ENCODE assay signal across 8 mouse cellular contexts in the genomic region with DNA sequence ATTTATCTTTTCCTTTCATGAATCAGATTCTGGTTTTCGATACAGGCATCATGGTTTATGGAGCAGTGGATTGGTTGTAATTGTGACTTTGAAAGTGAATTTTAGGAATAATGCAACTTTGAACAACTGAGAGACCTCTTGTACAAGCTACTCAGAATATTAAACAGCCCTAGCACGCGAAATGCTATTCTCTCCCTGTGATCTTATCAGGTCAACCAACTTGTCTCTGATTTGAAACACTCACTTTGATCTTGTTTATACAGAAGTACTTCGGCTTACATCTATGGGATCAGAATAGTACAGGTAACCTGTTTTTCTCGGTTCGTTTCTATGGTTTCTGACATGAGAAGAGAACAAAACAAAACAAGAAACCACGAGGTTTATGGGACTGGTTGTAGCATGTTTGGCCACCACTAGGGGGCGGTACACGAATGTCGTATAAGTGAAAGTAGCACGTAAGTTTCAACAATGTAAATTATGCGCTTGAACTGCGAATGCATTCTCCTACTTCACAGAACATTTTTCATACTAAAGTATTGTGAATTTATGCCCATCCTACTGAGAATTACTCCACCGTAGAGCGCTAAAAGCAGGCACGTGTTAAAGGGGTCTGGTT.
DNase-seq lines count a peak whose midpoint lies in the region; ATAC-seq lines count a peak whose summit lies in the region.

No protein-coding gene starts in this region.

- H3K27me3 ChIP-seq in hindbrain, embryonic 16.5 days (replicated peaks; ENCODE audit: control insufficient read depth, insufficient read depth, low read length): no peaks in the 10 kb centered on the region

- 17% methylated on average over 16 of the region's 16 CpGs for WGBS in hindbrain, embryonic 16.5 days

- ATAC-seq in frontal cortex, adult (ENCODE audit: low TSS enrichment): peak; percentile 86
- ATAC-seq in hindbrain, embryonic 16.5 days: peak; percentile 88

- no peak overlapping the region for H3K4me3 ChIP-seq in hindbrain, embryonic 16.5 days (ENCODE audit: low read length)

- no peaks in the 10 kb centered on the region for H3K4me1 ChIP-seq in hindbrain, embryonic 16.5 days (ENCODE audit: control insufficient read depth, insufficient read depth, low read depth, low read length)

- DNase-seq in NIH3T3 (ENCODE audit: low read depth): peak; percentile 85
- DNase-seq in cerebellum, adult 8-10 months: peak; percentile 60
- DNase-seq in layer of hippocampus, postnatal 36 days: peak; percentile 30 to 34
- DNase-seq in lung, postnatal 36 days: peak; percentile 80
- DNase-seq in retina, postnatal 1 day: peak; percentile 88
- DNase-seq in urinary bladder, postnatal 10 days (ENCODE audit: low spot score): peak; percentile 24

- H3K9ac ChIP-seq in hindbrain, embryonic 16.5 days (ENCODE audit: low read depth, low read length): no peak overlapping the region

- no peaks in the 10 kb centered on the region for H3K9me3 ChIP-seq in hindbrain, embryonic 16.5 days (ENCODE audit: control insufficient read depth, low read length)

- H3K4me2 ChIP-seq in hindbrain, embryonic 16.5 days (ENCODE audit: low read length): peak overlapping the region; percentile 46; the same call in 1 of the 2 replicates

- H3K36me3 ChIP-seq in hindbrain, embryonic 16.5 days (ENCODE audit: control insufficient read depth, insufficient read depth, low read length): no peaks in the 10 kb centered on the region

- H3K27ac ChIP-seq in hindbrain, embryonic 16.5 days (ENCODE audit: low read depth, low read length): no peak overlapping the region

Comparison
In these comparisons a context has a peak if more than half of its experiments do, and no peak if none do; other contexts are left out.
1. DNase-seq: peak in every context shown above with its lines; median percentile 88 in retina, postnatal 1 day; 85 in NIH3T3; 80 in lung, postnatal 36 days; 60 in cerebellum, adult 8-10 months; 32 in layer of hippocampus, postnatal 36 days; 24 in urinary bladder, postnatal 10 days.